Mouse (Mus musculus) bone marrow, adult 2 months (tissue): ENCODE measurements at regions not wholly inside any gene's neighbourhood (a gene's known extent, or its start where the extent isn't known, plus 50 kb on each side); places are given as distances from the start of the nearest gene placed in this dataset.

Experiments used
- CTCF ChIP-seq: fragments of 200-500 bp; IDR thresholded peaks from 2 replicates; pipeline ENCODE4 v1.5.1; 2011; ENCODE audit warnings: low read length, control low read depth; ENCODE audit not compliant: control insufficient read depth, insufficient read depth
- POLR2A ChIP-seq: fragments of 200-500 bp; IDR thresholded peaks from 2 replicates; pipeline ENCODE4 v1.6.1; 2011; ENCODE audit warnings: low read depth, mild to moderate bottlenecking, control low read depth, low read length, borderline replicate concordance; ENCODE audit not compliant: control insufficient read depth

DNA sequence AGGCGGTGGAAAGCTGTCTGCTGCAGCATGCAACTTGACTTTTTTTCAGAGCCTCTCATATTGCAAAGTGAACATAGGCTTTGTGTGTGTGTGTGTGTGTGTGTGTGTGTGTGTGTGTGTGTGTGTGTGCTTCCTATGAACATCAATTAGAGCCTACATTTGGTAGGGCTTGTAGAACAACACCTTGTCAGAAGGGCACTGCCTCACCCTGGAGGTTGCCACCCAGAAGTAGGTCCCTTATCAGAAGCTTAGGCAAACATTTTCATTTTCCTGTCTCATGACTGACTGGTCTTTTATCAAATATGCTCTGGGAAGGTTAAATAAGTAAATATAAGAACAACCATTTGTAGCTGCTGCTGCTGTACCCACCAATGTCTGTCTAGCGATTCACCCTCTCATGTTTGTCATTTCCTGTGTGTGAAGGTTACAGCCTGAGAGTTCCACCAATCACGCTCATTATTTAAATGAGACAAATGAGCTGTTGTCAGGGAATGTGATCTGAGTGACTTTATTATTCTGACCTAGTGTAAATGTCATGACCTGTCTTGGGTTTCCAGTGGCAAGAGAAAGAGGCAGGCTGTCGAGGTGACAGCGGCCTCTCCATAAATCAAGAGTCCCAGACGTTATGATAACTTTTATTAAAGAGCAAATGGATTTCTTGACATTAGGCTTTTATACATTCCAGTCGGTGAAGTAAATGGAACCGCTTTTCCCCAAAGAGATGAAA is 310.1 kb downstream of the Irx1 start:
- TF ChIP-seq POLR2A: no peak
- TF ChIP-seq CTCF: no peak
